Mouse (Mus musculus) olfactory bulb, adult 2 months (tissue): ENCODE data around the gene Syngap1.

ENCODE experiments used
- CTCF ChIP-seq: fragments of 200-500 bp; IDR thresholded peaks from 2 replicates; pipeline ENCODE4 v1.5.1; 2012; ENCODE audit warnings: low read depth, mild to moderate bottlenecking, low read length, moderate library complexity; ENCODE audit not compliant: insufficient read depth
- POLR2A ChIP-seq: fragments of 200-500 bp; IDR thresholded peaks from 2 replicates; pipeline ENCODE4 v1.6.1; 2012; ENCODE audit warnings: mild to moderate bottlenecking, low read depth, low read length, moderate library complexity; ENCODE audit not compliant: insufficient read depth

DNA sequence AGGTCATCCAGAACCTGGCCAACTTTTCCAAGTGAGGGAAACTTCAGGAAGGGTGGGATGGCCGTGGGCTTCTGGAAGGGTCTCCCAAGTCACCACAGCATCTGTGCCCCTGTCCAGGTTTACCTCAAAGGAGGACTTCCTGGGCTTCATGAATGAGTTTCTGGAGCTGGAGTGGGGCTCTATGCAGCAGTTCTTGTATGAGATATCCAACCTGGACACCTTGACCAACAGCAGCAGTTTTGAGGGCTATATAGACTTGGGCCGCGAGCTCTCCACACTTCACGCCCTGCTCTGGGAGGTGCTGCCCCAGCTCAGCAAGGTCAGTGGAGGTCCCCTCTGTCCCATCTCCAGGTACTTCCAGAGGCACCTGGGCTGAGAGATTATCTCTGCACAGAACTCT lies 18.8 kb downstream of the Syngap1 start:
- TF ChIP-seq CTCF (no peak), POLR2A (no peak)
